36 mouse cellular contexts compared by ENCODE assay signal in genomic region chr14:32563661-32564060, GRCm38 (mm10). TPM values are rescaled to one million over a fixed set of nuclear protein-coding genes. Genes with fewer than 3 reads are reported as not detected.
"Had no signal": no experiment of that assay in that cellular context is flagged by ENCODE, and none has a peak within 500 bp of the region (broad histone marks: within the 10 kb centered on the region; RNA-seq: fewer than 3 reads in every experiment).

No protein-coding gene starts in this region.

- H3K4me3 ChIP-seq: heart, embryonic 13.5 days; heart, embryonic 15.5 days; hindbrain, embryonic 13.5 days; hindbrain, embryonic 15.5 days; kidney, embryonic 15.5 days; limb, embryonic 13.5 days; limb, embryonic 15.5 days; liver, embryonic 12.5 days had no signal

- H3K9me3 ChIP-seq: heart, embryonic 13.5 days; heart, embryonic 15.5 days; hindbrain, embryonic 13.5 days; hindbrain, embryonic 15.5 days; kidney, embryonic 15.5 days; limb, embryonic 13.5 days; limb, embryonic 15.5 days; liver, embryonic 12.5 days had no signal

- H3K27me3 ChIP-seq: heart, embryonic 13.5 days; heart, embryonic 15.5 days; hindbrain, embryonic 13.5 days; hindbrain, embryonic 15.5 days; kidney, embryonic 15.5 days; limb, embryonic 13.5 days; limb, embryonic 15.5 days; liver, embryonic 12.5 days had no signal

- ATAC-seq: hindbrain, postnatal 0 days; intestine, embryonic 16.5 days; liver, embryonic 12.5 days had no signal

- DNase-seq: gastrocnemius, postnatal 14 days; gastrocnemius, postnatal 36 days; heart, adult 18-20 months; heart, postnatal 14 days; heart, postnatal 36 days; kidney, adult 11 months; kidney, adult 2 months; kidney, adult 9 months; kidney, postnatal 14 days; kidney, postnatal 36 days; layer of hippocampus, adult 9-11 months; layer of hippocampus, postnatal 36 days had no signal

- H3K27ac ChIP-seq: heart, embryonic 13.5 days; heart, embryonic 15.5 days; hindbrain, embryonic 13.5 days; hindbrain, embryonic 15.5 days; hindbrain, postnatal 0 days; kidney, embryonic 15.5 days; kidney, postnatal 0 days; limb, embryonic 13.5 days; limb, embryonic 15.5 days; liver, embryonic 12.5 days; liver, embryonic 14.5 days had no signal

- H3K4me1 ChIP-seq: heart, embryonic 13.5 days; heart, embryonic 15.5 days; hindbrain, embryonic 13.5 days; hindbrain, embryonic 15.5 days; kidney, embryonic 15.5 days; limb, embryonic 13.5 days; limb, embryonic 15.5 days; liver, embryonic 12.5 days had no signal

RNA-seq across cellular contexts. Expression of gene Prrxl1, which starts 35.5 kb away (rescaled TPM):
- total RNA-seq: gastrocnemius, adult 18-20 months; gastrocnemius, adult 8-10 months; gastrocnemius, postnatal 14 days; gastrocnemius, postnatal 36 days; heart, adult 18-20 months; heart, postnatal 14 days; heart, postnatal 36 days; hematopoietic stem cell, adult 5-6 weeks; layer of hippocampus, postnatal 14 days; layer of hippocampus, postnatal 36 days; left cerebral cortex, postnatal 14 days; left cerebral cortex, postnatal 36 days; liver, adult 2 months had no signal
- polyA plus RNA-seq: gonadal fat pad, adult 2 months; heart, embryonic 11.5 days; heart, postnatal 0 days; kidney, adult 2 months; large intestine, adult 2 months; limb, embryonic 11.5 days; liver, adult 2 months; liver, embryonic 12.5 days; liver, embryonic 14.5 days had no signal
